Mouse (Mus musculus): ENCODE data around the gene 2010111I01Rik. TPM values are rescaled to one million over a fixed set of nuclear protein-coding genes. Genes with fewer than 3 reads are reported as not detected.

The 2010111I01Rik gene
- total and polyA plus RNA-seq, 3 experiments, result 13.3 to 19.8 (median 14.4) TPM

- Histone ChIP-seq H3K36me3 (replicated peaks in 1 of 2; ENCODE audit: control insufficient read depth in 1 of 2, insufficient read depth in 1 of 2, low read length in 1 of 2) (peaks cover 0 to 4% of the 10 kb centered on the region in 2 experiments), H3K79me2 (replicated peaks; ENCODE audit: control insufficient read depth, extremely low read depth, insufficient read depth, poor library complexity, severe bottlenecking) (no peaks in the 10 kb centered on the region), H3K9me3 (replicated peaks; ENCODE audit: low read length) (no peaks in the 10 kb centered on the region), H3K4me1 (ENCODE audit: control insufficient read depth in 1 of 2, insufficient read depth in 2 of 2) (peaks cover 4 to 11% of the 10 kb centered on the region in 2 experiments; a peak in 2 of 4 replicates), H3K4me3 (replicated peaks in 1 of 3; ENCODE audit: low read depth in 2 of 3, low read length in 2 of 3, poor library complexity in 1 of 3) (no peak overlapping the region), H3K27me3 (replicated peaks) (no peaks in the 10 kb centered on the region), H3K27ac (ENCODE audit: insufficient read depth, low read depth) (no peak overlapping the region), H3K9ac (ENCODE audit: insufficient read depth, low read depth) (no peak overlapping the region), H3K4me2 (ENCODE audit: insufficient read depth, low read depth, poor library complexity, severe bottlenecking) (no peak overlapping the region)
- in situ Hi-C loops (cut with MboI; ENCODE audit: low pct_ligation_motif_present, low pct_unique_long_range_greater_than_20kb, low sequenced_read_pairs) (no loop called here), dilution Hi-C loops (cut with MboI; ENCODE audit: extremely low pct_ligation_motif_present, extremely low pct_unique_long_range_greater_than_20kb, low sequenced_read_pairs) (no loop called here)
- DNase-seq (ENCODE audit: extremely low read depth), result no peak
- TF ChIP-seq BHLHE40 (IDR thresholded peaks at IDR 0.05; ENCODE audit: low read depth, low read length) (no peak), HCFC1 (IDR thresholded peaks at IDR 0.05; ENCODE audit: low read depth, low read length) (no peak), MAFK (IDR thresholded peaks at IDR 0.05; ENCODE audit: insufficient replicate concordance, low read length) (no peak), NELFE (IDR thresholded peaks at IDR 0.05; ENCODE audit: low read depth, low read length) (no peak), MXI1 (IDR thresholded peaks at IDR 0.05; ENCODE audit: low read depth, low read length) (no peak), MAZ (IDR thresholded peaks at IDR 0.05; ENCODE audit: low read depth, low read length) (no peak), RAD21 (IDR thresholded peaks at IDR 0.05; ENCODE audit: low read depth, low read length) (no peak), ELF1 (IDR thresholded peaks at IDR 0.05; ENCODE audit: low read depth, low read length) (no peak), JUN (IDR thresholded peaks at IDR 0.05; ENCODE audit: insufficient read depth, low read depth, low read length) (no peak), ZKSCAN1 (IDR thresholded peaks at IDR 0.05; ENCODE audit: borderline replicate concordance, low read depth, low read length) (no peak), UBTF (IDR thresholded peaks at IDR 0.05; ENCODE audit: low read depth, low read length) (no peak), CHD2 (IDR thresholded peaks at IDR 0.05; ENCODE audit: low read length) (no peak), ETS1 (conservative IDR thresholded peaks at IDR 0.05; ENCODE audit: low read depth, low read length) (no peak), TCF12 (IDR thresholded peaks at IDR 0.05; ENCODE audit: low read depth, low read length) (no peak), ZNF384 (IDR thresholded peaks at IDR 0.05; ENCODE audit: low read depth, low read length) (no peak)
Observed at GRCm38 (mm10) chr13:63361755-63362154, 397.1 kb downstream of the 2010111I01Rik start.

DNA sequence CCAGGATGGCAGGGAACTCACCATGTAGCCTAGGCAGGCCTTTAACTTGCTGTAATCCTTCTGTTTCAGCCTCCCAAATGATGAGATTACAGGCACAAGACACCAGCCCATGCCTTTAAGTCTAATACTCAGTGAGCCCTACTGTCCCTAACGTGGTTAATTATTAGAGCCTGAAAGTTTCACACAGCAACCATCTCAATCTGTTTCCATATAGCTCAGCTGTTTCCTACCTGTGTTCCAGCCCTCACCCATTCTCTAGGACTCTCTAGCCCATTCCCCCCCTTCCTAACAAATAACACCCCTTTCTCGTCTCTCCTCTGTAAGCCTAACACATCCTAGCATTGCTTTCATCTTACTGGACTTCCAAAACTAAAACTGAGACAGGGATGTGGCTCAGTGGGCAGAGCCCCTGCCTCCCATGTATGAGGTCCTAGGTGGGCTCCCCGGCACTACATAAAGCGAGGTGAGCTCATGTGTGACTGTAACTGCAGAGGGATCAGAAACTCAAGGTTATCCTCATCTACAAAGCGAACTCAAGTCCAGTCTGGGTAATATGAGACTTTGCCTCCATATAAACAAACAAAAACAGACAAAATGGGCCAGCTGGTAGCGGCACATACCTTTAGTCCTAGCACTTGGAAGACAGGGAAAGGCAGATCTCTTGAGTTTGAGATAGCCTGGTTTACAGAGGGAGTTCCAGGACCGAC lies 408.9 kb downstream of the 2010111I01Rik start:
- Histone ChIP-seq H3K9ac (ENCODE audit: insufficient read depth, low read depth) (no peak overlapping the region), H3K27me3 (replicated peaks) (no peaks in the 10 kb centered on the region), H3K9me3 (replicated peaks; ENCODE audit: low read length) (no peaks in the 10 kb centered on the region), H3K36me3 (replicated peaks in 1 of 2; ENCODE audit: control insufficient read depth in 1 of 2, insufficient read depth in 1 of 2, low read length in 1 of 2) (no peaks in the 10 kb centered on the region), H3K4me1 (ENCODE audit: control insufficient read depth in 1 of 2, insufficient read depth in 2 of 2) (0 out of 4 replicates have a peak, but pooled peaks cover 0 to 3% of the 10 kb centered on the region in 2 experiments), H3K27ac (ENCODE audit: insufficient read depth, low read depth) (no peak overlapping the region), H3K4me2 (ENCODE audit: insufficient read depth, low read depth, poor library complexity, severe bottlenecking) (no peak overlapping the region), H3K79me2 (replicated peaks; ENCODE audit: control insufficient read depth, extremely low read depth, insufficient read depth, poor library complexity, severe bottlenecking) (no peaks in the 10 kb centered on the region), H3K4me3 (replicated peaks in 1 of 3; ENCODE audit: low read depth in 2 of 3, low read length in 2 of 3, poor library complexity in 1 of 3) (no peak overlapping the region)
- no peak for DNase-seq (ENCODE audit: extremely low read depth)
- TF ChIP-seq KAT2A (IDR thresholded peaks at IDR 0.05; ENCODE audit: insufficient replicate concordance, low read length), result no peak
- no peak for TF ChIP-seq MAZ (IDR thresholded peaks at IDR 0.05; ENCODE audit: low read depth, low read length)
- no peak for TF ChIP-seq UBTF (IDR thresholded peaks at IDR 0.05; ENCODE audit: low read depth, low read length)
- in situ Hi-C loops (cut with MboI; ENCODE audit: low pct_ligation_motif_present, low pct_unique_long_range_greater_than_20kb, low sequenced_read_pairs), result no loop called here
- dilution Hi-C loops (cut with MboI; ENCODE audit: extremely low pct_ligation_motif_present, extremely low pct_unique_long_range_greater_than_20kb, low sequenced_read_pairs), result no loop called here

Other genes starting within 250 kb of the 2010111I01Rik start
- 10.0 and 13.8 TPM in 2 replicates for gene Platr25, start 204.2 kb upstream of the 2010111I01Rik start, total RNA-seq (2012; rRNA removed)
- 26.7 and 31.5 TPM in 2 replicates for gene Platr25, start 204.2 kb upstream of the 2010111I01Rik start, total RNA-seq (2014; rRNA removed)
- 13.2 and 15.0 TPM in 2 replicates for gene Platr25, start 204.2 kb upstream of the 2010111I01Rik start, polyA plus RNA-seq (2012; ENCODE audit: insufficient read length, low read depth)
- 2.4 and 2.5 TPM in 2 replicates for gene Gm5141, start 179.1 kb upstream of the 2010111I01Rik start, total RNA-seq (2012; rRNA removed)
- gene Gm5141, start 179.1 kb upstream of the 2010111I01Rik start, total RNA-seq (2014; rRNA removed), result 5.7 and 7.1 TPM in 2 replicates
- gene Gm5141, start 179.1 kb upstream of the 2010111I01Rik start, polyA plus RNA-seq (2012; ENCODE audit: insufficient read length, low read depth), result 2.0 and 2.3 TPM in 2 replicates
- 0.13 TPM in 1 of 2 replicates, not detected in the other for gene Fbp2, start 106.5 kb upstream of the 2010111I01Rik start, total RNA-seq (2012; rRNA removed)
- gene Fbp2, start 106.5 kb upstream of the 2010111I01Rik start, total RNA-seq (2014; rRNA removed), result 0.16 TPM in 1 of 2 replicates, not detected in the other
- not detected in 2 replicates for gene Fbp2, start 106.5 kb upstream of the 2010111I01Rik start, polyA plus RNA-seq (2012; ENCODE audit: insufficient read length, low read depth)
- gene Fbp1, start 76.6 kb upstream of the 2010111I01Rik start, total RNA-seq (2012; rRNA removed), result not detected in 2 replicates
- not detected in 2 replicates for gene Fbp1, start 76.6 kb upstream of the 2010111I01Rik start, total RNA-seq (2014; rRNA removed)
- gene Fbp1, start 76.6 kb upstream of the 2010111I01Rik start, polyA plus RNA-seq (2012; ENCODE audit: insufficient read length, low read depth), result not detected in 2 replicates

Data from CH12.LX (cell line).